Mouse (Mus musculus): Measurements from ENCODE around the gene Cux2. TPM values are rescaled to one million over a fixed set of nuclear protein-coding genes. Genes with fewer than 3 reads are reported as not detected.

The Cux2 gene
- polyA plus RNA-seq, 1 experiment from 2014 or later: 27.3 TPM

DNA sequence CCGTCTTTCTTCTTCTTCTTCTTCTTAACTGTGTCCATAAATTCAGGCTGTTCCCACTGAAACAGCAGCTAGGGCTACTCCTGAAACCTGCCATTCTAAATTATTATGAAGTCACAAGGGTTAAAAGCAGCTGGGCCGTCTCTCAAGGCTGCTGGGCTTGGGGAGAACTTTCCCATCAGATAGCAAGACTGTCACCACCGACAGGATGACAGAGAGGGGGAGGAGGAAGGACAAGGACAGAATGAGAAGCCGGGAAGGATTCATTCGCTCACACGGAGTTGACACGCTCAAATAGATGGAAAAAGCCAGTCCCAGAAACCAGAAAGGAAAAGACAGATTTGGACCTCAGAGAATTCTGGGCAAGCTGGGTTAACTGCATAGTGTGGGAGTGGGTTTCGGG lies 6.7 kb upstream of the Cux2 start:
- H3K4me3 ChIP-seq: no peak overlapping the region
- H3K4me2 ChIP-seq: no peak overlapping the region
- peaks cover 34% of the 10 kb centered on the region for H3K4me1 ChIP-seq
- ATAC-seq (replicated peaks): no peak
- H3K27ac ChIP-seq: no peak overlapping the region
- no peaks in the 10 kb centered on the region for H3K9me3 ChIP-seq
- H3K27me3 ChIP-seq (replicated peaks): no peaks in the 10 kb centered on the region
- no peak overlapping the region for H3K9ac ChIP-seq
- no peaks in the 10 kb centered on the region for H3K36me3 ChIP-seq (replicated peaks)
- 85% methylated on average over 8 of the region's 8 CpGs for WGBS

DNA sequence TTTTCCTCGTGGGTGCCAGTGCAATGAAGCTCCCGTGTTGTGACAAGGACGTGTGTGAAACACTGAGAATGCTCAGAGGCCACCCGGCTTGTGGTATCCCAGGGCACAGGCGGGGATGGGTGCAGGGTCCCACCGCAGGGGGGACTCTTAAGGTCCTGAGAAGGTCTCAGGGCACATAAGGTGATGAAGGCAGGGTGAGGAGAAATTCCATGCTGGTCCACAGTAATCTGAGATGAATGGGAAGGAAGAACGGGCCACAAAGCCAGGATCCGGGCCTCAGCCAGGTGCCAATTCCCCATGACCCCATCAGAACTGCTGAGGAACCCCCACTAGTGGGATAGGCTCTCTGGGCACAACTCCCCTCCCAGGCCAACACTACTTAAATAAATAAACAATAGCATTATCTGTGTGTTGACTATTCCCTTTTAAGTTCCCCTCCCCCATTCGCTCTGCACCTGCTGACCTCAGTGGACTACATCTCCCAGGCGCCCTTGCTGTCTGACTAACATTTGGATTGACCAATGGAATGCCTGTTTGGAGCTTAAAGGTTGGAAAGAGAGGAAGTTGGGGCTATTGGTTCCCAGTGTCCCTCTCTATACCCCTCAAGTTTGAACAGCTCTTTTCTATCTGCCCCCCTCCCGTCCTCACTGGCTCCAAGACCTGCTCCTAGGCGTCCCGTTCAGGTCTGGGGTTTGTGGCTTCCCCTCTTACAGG lies 4.4 kb upstream of the Cux2 start:
- ATAC-seq (replicated peaks): peak; percentile 48
- WGBS: 39% methylated on average over 13 of the region's 13 CpGs
- H3K9ac ChIP-seq: no peak overlapping the region
- peak overlapping the region; percentile 67 for H3K27ac ChIP-seq
- H3K4me2 ChIP-seq: peak overlapping the region; percentile 51
- no peaks in the 10 kb centered on the region for H3K36me3 ChIP-seq (replicated peaks)
- no peaks in the 10 kb centered on the region for H3K9me3 ChIP-seq
- H3K4me3 ChIP-seq: peak overlapping the region; percentile 23
- H3K27me3 ChIP-seq (replicated peaks): no peaks in the 10 kb centered on the region
- H3K4me1 ChIP-seq: peaks cover 36% of the 10 kb centered on the region

- 8% methylated on average over 15 of the region's 15 CpGs for WGBS
- H3K9me3 ChIP-seq: no peaks in the 10 kb centered on the region
Measured at GRCm38 (mm10) chr5:122053587-122053986, 3.7 kb upstream of the Cux2 start.

GRCm38 (mm10) chr5:122050832-122051105 lies 867 bp upstream of the Cux2 start:
- no peaks in the 10 kb centered on the region for H3K9me3 ChIP-seq
- no peak overlapping the region for H3K27ac ChIP-seq
- no peak for ATAC-seq (replicated peaks)
- H3K4me2 ChIP-seq: peak overlapping the region; percentile 88
- H3K27me3 ChIP-seq (replicated peaks): no peaks in the 10 kb centered on the region; the same call in 1 of the 2 replicates
- no peak overlapping the region for H3K9ac ChIP-seq
- H3K36me3 ChIP-seq (replicated peaks): no peaks in the 10 kb centered on the region
- WGBS: 5% methylated on average over 8 of the region's 8 CpGs
- H3K4me1 ChIP-seq: peaks cover 70% of the 10 kb centered on the region
- H3K4me3 ChIP-seq: peak overlapping the region; percentile 65

More at GRCm38 (mm10) chr5:122053587-122053986, 3.7 kb upstream of the Cux2 start:
- Histone ChIP-seq H3K4me2 (peak overlapping the region; percentile 16; the same call in 1 of the 2 replicates), H3K27me3 (replicated peaks) (no peaks in the 10 kb centered on the region), H3K36me3 (replicated peaks) (no peaks in the 10 kb centered on the region), H3K4me1 (peaks cover 43% of the 10 kb centered on the region), H3K4me3 (no peak overlapping the region), H3K9ac (no peak overlapping the region), H3K27ac (peak overlapping the region; percentile 67)
- ATAC-seq (replicated peaks): no peak

GRCm38 (mm10) chr5:122049664-122050016 lies 262 bp downstream of the Cux2 start:
- H3K9ac ChIP-seq: peak overlapping the region; percentile 74
- WGBS: under 1% methylated on average over 42 of the region's 43 CpGs

GRCm38 (mm10) chr5:122048686-122049663 lies 927 bp downstream of the Cux2 start:
- Histone ChIP-seq H3K36me3 (replicated peaks) (no peaks in the 10 kb centered on the region), H3K4me2 (peak overlapping the region; percentile 88), H3K4me3 (peak overlapping the region; percentile 65), H3K9ac (peak overlapping the region; percentile 74), H3K9me3 (no peaks in the 10 kb centered on the region), H3K27ac (peak overlapping the region; percentile 94), H3K27me3 (replicated peaks) (no peaks in the 10 kb centered on the region; the same call in 1 of the 2 replicates), H3K4me1 (peaks cover 61% of the 10 kb centered on the region)
- ATAC-seq (replicated peaks): peak; percentile 37
- WGBS: under 1% methylated on average over 52 of the region's 52 CpGs

More at GRCm38 (mm10) chr5:122049664-122050016, 262 bp downstream of the Cux2 start:
- Histone ChIP-seq H3K9me3 (no peaks in the 10 kb centered on the region), H3K4me2 (peak overlapping the region; percentile 88), H3K27ac (peak overlapping the region; percentile 94), H3K4me1 (peaks cover 68% of the 10 kb centered on the region), H3K27me3 (replicated peaks) (no peaks in the 10 kb centered on the region; the same call in 1 of the 2 replicates), H3K4me3 (peak overlapping the region; percentile 65), H3K36me3 (replicated peaks) (no peaks in the 10 kb centered on the region)
- ATAC-seq (replicated peaks): peak; percentile 52

- Histone ChIP-seq H3K27me3 (replicated peaks) (no peaks in the 10 kb centered on the region; the same call in 1 of the 2 replicates), H3K9me3 (no peaks in the 10 kb centered on the region), H3K36me3 (replicated peaks) (no peaks in the 10 kb centered on the region), H3K4me2 (peak overlapping the region; percentile 88), H3K4me1 (peaks cover 54% of the 10 kb centered on the region), H3K27ac (peak overlapping the region; percentile 94), H3K9ac (peak overlapping the region; percentile 74), H3K4me3 (peak overlapping the region; percentile 65)
- 2% methylated on average over 20 of the region's 20 CpGs for WGBS
- ATAC-seq (replicated peaks): 0 out of 2 replicates have a peak, but pooled peaks have one; percentile 12
Measured at GRCm38 (mm10) chr5:122048252-122048651, 1.6 kb downstream of the Cux2 start.

- H3K27ac ChIP-seq: peak overlapping the region; percentile 94
- H3K4me2 ChIP-seq: peak overlapping the region; percentile 88
- peak overlapping the region; percentile 74 for H3K9ac ChIP-seq
- no peak for ATAC-seq (replicated peaks)
- WGBS: 10% methylated on average over 5 of the region's 5 CpGs
- H3K4me1 ChIP-seq: peaks cover 49% of the 10 kb centered on the region
- no peaks in the 10 kb centered on the region for H3K36me3 ChIP-seq (replicated peaks)
- no peaks in the 10 kb centered on the region; the same call in 1 of the 2 replicates for H3K27me3 ChIP-seq (replicated peaks)
- peak overlapping the region; percentile 65 for H3K4me3 ChIP-seq
- no peaks in the 10 kb centered on the region for H3K9me3 ChIP-seq
Measured at GRCm38 (mm10) chr5:122047791-122048190, 2.1 kb downstream of the Cux2 start.

GRCm38 (mm10) chr5:122043567-122043966 lies 6.3 kb downstream of the Cux2 start:
- H3K27me3 ChIP-seq (replicated peaks): no peaks in the 10 kb centered on the region; the same call in 1 of the 2 replicates
- 82% methylated on average over 11 of the region's 11 CpGs for WGBS
- ATAC-seq (replicated peaks): no peak
- H3K4me1 ChIP-seq: peaks cover 28% of the 10 kb centered on the region
- H3K36me3 ChIP-seq (replicated peaks): no peaks in the 10 kb centered on the region
- H3K9ac ChIP-seq: no peak overlapping the region
- H3K4me3 ChIP-seq: no peak overlapping the region
- no peak overlapping the region for H3K4me2 ChIP-seq
- H3K27ac ChIP-seq: no peak overlapping the region
- H3K9me3 ChIP-seq: no peaks in the 10 kb centered on the region

DNA sequence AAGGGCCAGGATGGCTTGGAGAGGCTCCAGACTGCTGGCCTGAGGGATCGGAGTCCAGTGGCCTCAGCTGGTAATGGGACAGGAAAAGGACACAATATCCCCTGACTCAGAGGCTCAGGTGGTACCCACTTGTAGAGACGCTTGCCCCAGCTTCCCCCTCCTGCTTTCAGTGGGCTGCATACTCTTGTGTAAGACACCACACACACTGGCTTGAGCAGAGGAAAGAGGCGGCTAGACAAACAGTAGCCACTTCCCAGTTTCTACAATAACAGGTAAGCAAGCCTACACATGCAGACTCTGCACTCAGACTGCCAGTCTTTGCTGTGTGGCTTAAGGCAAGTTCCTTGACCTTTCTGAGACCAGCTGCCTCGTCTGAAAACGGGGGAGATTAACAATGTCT lies 14.6 kb downstream of the Cux2 start:
- Histone ChIP-seq H3K36me3 (replicated peaks) (peaks cover 20% of the 10 kb centered on the region), H3K9me3 (0 out of 2 replicates have a peak, but pooled peaks cover 4% of the 10 kb centered on the region), H3K27me3 (replicated peaks) (no peaks in the 10 kb centered on the region), H3K4me3 (no peak overlapping the region), H3K4me2 (no peak overlapping the region), H3K9ac (no peak overlapping the region), H3K27ac (no peak overlapping the region), H3K4me1 (peaks cover 21% of the 10 kb centered on the region)
- no peak for ATAC-seq (replicated peaks)
- 77% methylated on average over 5 of the region's 5 CpGs for WGBS

- WGBS: 20% methylated on average over 4 of the region's 4 CpGs
- peaks cover 21% of the 10 kb centered on the region for H3K4me1 ChIP-seq
- H3K9me3 ChIP-seq: 0 out of 2 replicates have a peak, but pooled peaks cover 4% of the 10 kb centered on the region
- peaks cover 20% of the 10 kb centered on the region for H3K36me3 ChIP-seq (replicated peaks)
- no peak overlapping the region for H3K4me3 ChIP-seq
- ATAC-seq (replicated peaks): peak; percentile 28; the same call in 1 of the 2 replicates
- H3K27ac ChIP-seq: peak overlapping the region; percentile 36
- H3K27me3 ChIP-seq (replicated peaks): no peaks in the 10 kb centered on the region
- no peak overlapping the region for H3K9ac ChIP-seq
- no peak overlapping the region for H3K4me2 ChIP-seq
Measured at GRCm38 (mm10) chr5:122033167-122033478, 16.8 kb downstream of the Cux2 start.

- Histone ChIP-seq H3K27ac (peak overlapping the region; percentile 39), H3K36me3 (replicated peaks) (peaks cover 16% of the 10 kb centered on the region), H3K9ac (no peak overlapping the region), H3K4me2 (peak overlapping the region; percentile 7; the same call in 1 of the 2 replicates), H3K27me3 (replicated peaks) (no peaks in the 10 kb centered on the region), H3K4me3 (no peak overlapping the region), H3K4me1 (peaks cover 21% of the 10 kb centered on the region), H3K9me3 (0 out of 2 replicates have a peak, but pooled peaks cover 4% of the 10 kb centered on the region)
- ATAC-seq (replicated peaks): peak; percentile 52; the same call in 1 of the 2 replicates
- WGBS: 23% methylated on average over 19 of the region's 19 CpGs
Measured at GRCm38 (mm10) chr5:122032471-122033166, 17.3 kb downstream of the Cux2 start.
